Mouse (Mus musculus) thymus, adult 2 months (tissue): Measurements from ENCODE around the gene Atp2b2. TPM values are rescaled to one million over a fixed set of nuclear protein-coding genes. Genes with fewer than 3 reads are reported as not detected.

ENCODE experiments used
- DNase-seq: peaks from one replicate; pipeline ENCODE4 v3.0.0; 2021
- H3K27ac ChIP-seq: fragments of 200-500 bp; 2 replicates; pipeline ENCODE4 v1.5.1; 2012; ENCODE audit warnings: low read length, control low read depth; ENCODE audit not compliant: control insufficient read depth, insufficient read depth
- H3K27me3 ChIP-seq: fragments of 200-500 bp; 2 replicates; pipeline ENCODE4 v1.6.1; 2012; ENCODE audit warnings: mild to moderate bottlenecking, low read length, moderate library complexity, mixed read lengths; ENCODE audit not compliant: control insufficient read depth, insufficient read depth
- H3K36me3 ChIP-seq: fragments of 200-500 bp; 2 replicates; pipeline ENCODE4 v1.6.1; 2012; ENCODE audit warnings: mild to moderate bottlenecking, low read length, moderate library complexity; ENCODE audit not compliant: control insufficient read depth, insufficient read depth
- H3K4me1 ChIP-seq: fragments of 200-500 bp; replicated peaks from 2 replicates; pipeline ENCODE4 v1.6.1; 2012; ENCODE audit warnings: low read length; ENCODE audit not compliant: control insufficient read depth, insufficient read depth
- H3K4me3 ChIP-seq: fragments of 200-500 bp; 2 replicates; pipeline ENCODE4 v1.5.1; 2012; ENCODE audit warnings: mild to moderate bottlenecking, low read length, control low read depth, moderate library complexity; ENCODE audit not compliant: control insufficient read depth, insufficient read depth
- CTCF ChIP-seq: fragments of 200-500 bp; IDR thresholded peaks from 2 replicates; pipeline ENCODE4 v1.5.1; 2012; ENCODE audit warnings: mild to moderate bottlenecking, control low read depth, low read length, moderate library complexity, borderline replicate concordance; ENCODE audit not compliant: control insufficient read depth, poor library complexity, insufficient read depth; ENCODE audit errors: extremely low read depth
- POLR2A ChIP-seq: fragments of 200-500 bp; IDR thresholded peaks from 2 replicates; pipeline ENCODE4 v1.6.1; 2012; ENCODE audit warnings: mild to moderate bottlenecking, low read length, control low read depth, moderate library complexity; ENCODE audit not compliant: control insufficient read depth, poor library complexity, insufficient read depth; ENCODE audit errors: extremely low read depth
- WGBS: fragments of 180-500 bp; shearing (Covaris S2); methylation state at CpG from one replicate; pipeline ENCODE4 v1.1.7; 2018; 5-methylcytosine and 5-hydroxymethylcytosine counted together
- polyA plus RNA-seq: library from polyadenylated mRNA; depleted of rRNA; stranded (reverse); fragments of >200 nt; gene quantifications from 2 replicates; pipeline ENCODE4 v1.2.3, GENCODE M21; 2012

Gene Atp2b2
- polyA plus RNA-seq, 1 experiment: 0.23 TPM

- no peak overlapping the region for H3K27ac ChIP-seq
- TF ChIP-seq CTCF (no peak), POLR2A (no peak)
- DNase-seq: no peak
- H3K36me3 ChIP-seq: no peaks in the 10 kb centered on the region
- H3K27me3 ChIP-seq: no peaks in the 10 kb centered on the region
- WGBS: 32% methylated on average over 1 of the region's 1 CpGs
- no peaks in the 10 kb centered on the region for H3K4me1 ChIP-seq
- no peak overlapping the region for H3K4me3 ChIP-seq
Observed at GRCm38 (mm10) chr6:114074256-114074655, 31.8 kb upstream of the Atp2b2 start.

DNA sequence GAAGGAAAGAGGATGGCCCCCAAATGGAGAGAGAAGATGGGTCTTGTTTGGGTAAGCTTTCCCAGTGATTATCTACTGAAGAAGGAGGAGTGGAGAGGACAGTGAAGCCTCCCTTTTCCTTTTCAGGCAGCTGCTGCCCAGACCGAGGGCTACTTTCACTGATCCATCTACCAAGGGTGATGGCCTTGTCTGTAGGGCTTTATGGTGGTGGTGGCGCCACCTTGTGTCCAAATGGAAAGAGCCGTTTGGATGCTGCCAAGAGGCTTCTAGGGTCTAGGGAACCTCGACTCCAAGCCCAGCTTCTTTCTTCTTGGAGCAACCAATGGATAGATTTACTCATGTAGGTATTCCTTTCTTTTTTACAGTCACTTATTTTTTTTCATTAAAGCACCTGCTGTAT, 29.2 kb upstream of the Atp2b2 start:
- no peak for TF ChIP-seq CTCF
- no peak for TF ChIP-seq POLR2A
- no peak for DNase-seq
- no peaks in the 10 kb centered on the region for H3K27me3 ChIP-seq
- H3K36me3 ChIP-seq: no peaks in the 10 kb centered on the region
- H3K4me1 ChIP-seq: no peaks in the 10 kb centered on the region
- WGBS: 5% methylated on average over 4 of the region's 4 CpGs
- H3K4me3 ChIP-seq: no peak overlapping the region
- H3K27ac ChIP-seq: no peak overlapping the region

- DNase-seq: no peak
- TF ChIP-seq CTCF: no peak
- no peak for TF ChIP-seq POLR2A
- 95% methylated on average over 2 of the region's 2 CpGs for WGBS
- Histone ChIP-seq H3K36me3 (no peaks in the 10 kb centered on the region), H3K4me3 (no peak overlapping the region), H3K4me1 (no peaks in the 10 kb centered on the region), H3K27me3 (no peaks in the 10 kb centered on the region), H3K27ac (no peak overlapping the region)
Observed at GRCm38 (mm10) chr6:114063100-114063499, 20.7 kb upstream of the Atp2b2 start.

DNA sequence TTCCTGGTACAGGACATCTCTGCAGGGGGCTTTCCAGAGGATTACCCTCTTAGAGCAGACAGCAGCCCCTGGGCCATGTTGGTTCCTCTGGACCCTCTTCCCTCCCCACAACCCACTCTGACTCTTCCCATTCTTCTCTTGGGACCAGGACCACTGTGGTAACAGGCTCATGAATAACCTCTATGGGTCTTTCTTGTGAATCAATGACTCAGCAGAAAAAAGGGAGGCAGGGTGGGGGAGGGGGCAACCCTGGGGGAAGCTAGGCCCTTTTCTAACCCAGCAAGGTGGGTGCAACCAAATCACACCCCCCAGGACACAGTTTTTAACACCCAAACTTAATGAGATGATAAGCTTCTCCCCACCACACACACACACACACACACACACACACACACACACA, 20.3 kb upstream of the Atp2b2 start:
- Histone ChIP-seq H3K4me1 (no peaks in the 10 kb centered on the region), H3K4me3 (no peak overlapping the region), H3K27ac (no peak overlapping the region), H3K27me3 (no peaks in the 10 kb centered on the region), H3K36me3 (no peaks in the 10 kb centered on the region)
- no peak for DNase-seq
- TF ChIP-seq CTCF (no peak), POLR2A (no peak)

DNA sequence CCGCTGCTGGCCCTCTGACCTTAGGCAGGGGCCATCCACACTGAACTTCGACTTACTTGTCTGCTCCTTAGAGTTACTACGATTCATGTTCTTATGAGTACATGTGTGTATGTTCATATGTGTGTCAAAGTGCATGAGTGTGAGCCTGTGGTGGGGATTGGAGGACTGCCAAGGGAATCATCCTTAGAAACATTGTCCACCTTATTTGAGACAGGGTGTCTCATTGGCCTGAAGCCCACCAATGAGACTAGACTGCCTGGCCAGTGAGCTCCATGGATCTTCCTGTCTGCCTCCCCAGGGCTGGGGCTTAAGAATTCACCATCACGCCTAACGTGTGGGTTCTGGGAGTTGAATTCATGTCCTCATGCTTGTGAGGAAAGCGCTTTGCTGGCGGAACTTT, 16.8 kb upstream of the Atp2b2 start:
- no peak for TF ChIP-seq POLR2A
- TF ChIP-seq CTCF: no peak
- WGBS: 90% methylated on average over 7 of the region's 7 CpGs

DNA sequence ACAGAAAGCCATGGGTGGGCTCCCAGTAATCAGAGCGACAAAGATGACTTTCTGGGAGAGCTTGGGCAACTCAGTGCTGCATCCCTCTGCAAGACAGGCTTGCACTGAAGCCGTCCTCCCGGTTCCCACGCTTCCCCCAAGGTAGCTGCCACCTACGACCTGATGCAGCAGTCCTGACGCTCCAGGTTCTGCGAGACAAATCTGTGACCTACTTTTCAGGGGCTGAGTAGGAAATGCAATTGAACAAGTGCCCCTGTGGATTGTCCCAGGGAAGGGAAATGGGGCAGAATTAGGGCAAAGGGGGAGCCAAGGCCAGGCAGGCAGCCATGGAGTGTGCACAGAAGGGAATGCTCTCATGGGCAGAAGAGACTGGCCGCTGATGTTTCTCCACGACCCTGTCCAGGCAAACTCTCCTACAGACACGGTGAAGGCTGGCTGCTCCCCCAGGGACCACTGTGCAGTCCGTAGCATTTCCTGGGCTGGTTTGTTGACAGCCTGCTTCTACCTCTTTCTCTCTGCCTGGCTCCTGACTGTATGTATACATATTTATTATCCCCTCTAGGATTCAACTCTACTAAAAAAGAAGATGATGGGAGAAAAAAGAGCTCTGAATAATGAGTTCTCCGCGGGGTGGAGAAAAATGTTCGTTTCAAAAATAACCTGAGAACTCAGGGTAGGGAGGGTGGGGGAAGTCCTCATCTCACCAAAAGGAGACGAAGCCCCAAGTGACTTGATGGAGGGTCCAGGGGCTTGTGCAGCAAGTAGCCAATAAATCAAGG, 15.8 kb upstream of the Atp2b2 start:
- no peaks in the 10 kb centered on the region for H3K36me3 ChIP-seq
- no peaks in the 10 kb centered on the region for H3K27me3 ChIP-seq
- no peak overlapping the region for H3K4me3 ChIP-seq
- no peak for TF ChIP-seq CTCF
- TF ChIP-seq POLR2A: no peak
- DNase-seq: no peak
- H3K27ac ChIP-seq: no peak overlapping the region
- H3K4me1 ChIP-seq: no peaks in the 10 kb centered on the region
- WGBS: 77% methylated on average over 15 of the region's 15 CpGs

More for the DNA sequence above, 16.8 kb upstream of the Atp2b2 start:
- Histone ChIP-seq H3K27ac (no peak overlapping the region), H3K36me3 (no peaks in the 10 kb centered on the region), H3K4me1 (no peaks in the 10 kb centered on the region), H3K27me3 (no peaks in the 10 kb centered on the region), H3K4me3 (no peak overlapping the region)
- DNase-seq: no peak
